Mouse (Mus musculus): ENCODE data around the gene Hlcs. TPM values are rescaled to one million over a fixed set of nuclear protein-coding genes. Genes with fewer than 3 reads are reported as not detected.

Gene Hlcs
- total RNA-seq (2023), result 10 to 100 TPM; 21.6 to 22.3 TPM

GRCm38 (mm10) chr16:94313229-94314030 is at the start of gene Hlcs:
TSS of gene Hlcs (minus strand) at chr16:94313571.

GRCm38 (mm10) chr16:94327781-94328711 is 14.7 kb upstream of the Hlcs start, which contains the start of gene Ripply3:
TSS of gene Ripply3 (plus strand) at chr16:94328420.

GRCm38 (mm10) chr16:94084711-94085602 is 228.4 kb downstream of the Hlcs start, which contains the start of gene Sim2:
TSS of gene Sim2 (plus strand) at chr16:94084931.

Other genes starting within 250 kb of the Hlcs start
- not detected for gene Sim2, start 228.6 kb downstream of the Hlcs start, total RNA-seq (2023)
- not detected for gene Ripply3, start 14.8 kb upstream of the Hlcs start, total RNA-seq (2023)
- gene Ttc3, start 57.0 kb upstream of the Hlcs start, total RNA-seq (2023), result 10 to 100 TPM; 23.9 to 26.8 TPM
- 1 to 10 TPM; 8.5 to 9.0 TPM for gene Pigp, start 58.3 kb upstream of the Hlcs start, total RNA-seq (2023)
- 10 to 100 TPM; 35.8 to 40.8 TPM for gene Vps26c, start 213.3 kb upstream of the Hlcs start, total RNA-seq (2023)